Mouse (Mus musculus) hematopoietic stem cell, adult 5-6 weeks (primary cell): ENCODE results near the gene Ddx42. TPM values are rescaled to one million over a fixed set of nuclear protein-coding genes. Genes with fewer than 3 reads are reported as not detected.

Source experiments
- ATAC-seq, 2 experiments: fragments of 125-278 bp in 1 of 2; replicated peaks in 1 of 2; 2 replicates each; pipeline ENCODE4 v1.8.0; 2016 to 2017; ENCODE audit warnings: inconsistent platforms in 2 of 2, mild to moderate bottlenecking in 2 of 2, moderate number of reproducible peaks in 2 of 2, low read depth in 1 of 2, moderate TSS enrichment in 1 of 2; ENCODE audit not compliant: low FRiP score in 2 of 2, poor library complexity in 2 of 2, severe bottlenecking in 2 of 2, insufficient read depth in 1 of 2, low TSS enrichment in 1 of 2
- total RNA-seq: library from RNA; stranded (forward); fragments of 172-1452, 232-1000 nt; gene quantifications from 2 replicates; pipeline ENCODE4 v1.2.3, GENCODE M21; 2017

Ddx42 gene
- total RNA-seq: 106 and 108 TPM in 2 replicates

- ATAC-seq: peak; percentile 84 to 85
Measured at GRCm38 (mm10) chr11:106216730-106217490, at the start of gene Ddx42. Ddx42 (plus strand) TSS chr11:106216926.

- peak; percentile 37 to 49; a peak in 2 of 4 replicates for ATAC-seq
Measured at GRCm38 (mm10) chr11:106167435-106167834, 49.3 kb upstream of the Ddx42 start.

GRCm38 (mm10) chr11:106170807-106171206 lies 45.9 kb upstream of the Ddx42 start:
- ATAC-seq: peak; percentile 32 to 33; a peak in 1 of 4 replicates

GRCm38 (mm10) chr11:106173228-106173627 lies 43.5 kb upstream of the Ddx42 start:
- 0 out of 4 replicates have a peak, but pooled peaks of 1 of the 2 experiments have one; percentile 17 for ATAC-seq

- ATAC-seq: no peak
Measured at GRCm38 (mm10) chr11:106174372-106174771, 42.4 kb upstream of the Ddx42 start.

- ATAC-seq: no peak
Measured at GRCm38 (mm10) chr11:106175081-106175480, 41.6 kb upstream of the Ddx42 start.

GRCm38 (mm10) chr11:106176372-106176771 lies 40.4 kb upstream of the Ddx42 start:
- no peak for ATAC-seq

- no peak for ATAC-seq
Measured at GRCm38 (mm10) chr11:106178036-106178782, 38.5 kb upstream of the Ddx42 start.

- ATAC-seq: no peak
Measured at GRCm38 (mm10) chr11:106179711-106180448, 36.8 kb upstream of the Ddx42 start.

- no peak for ATAC-seq
Measured at GRCm38 (mm10) chr11:106180449-106180801, 36.3 kb upstream of the Ddx42 start.

- ATAC-seq: no peak
Measured at GRCm38 (mm10) chr11:106187326-106187725, 29.4 kb upstream of the Ddx42 start.

GRCm38 (mm10) chr11:106191716-106192115 lies 25.0 kb upstream of the Ddx42 start:
- no peak for ATAC-seq

GRCm38 (mm10) chr11:106192241-106192640 lies 24.5 kb upstream of the Ddx42 start:
- ATAC-seq: no peak

- peak; percentile 18 to 33; a peak in 2 of 4 replicates for ATAC-seq
Measured at GRCm38 (mm10) chr11:106192657-106193370, 23.9 kb upstream of the Ddx42 start.

- ATAC-seq: peak; percentile 95 to 96
Measured at GRCm38 (mm10) chr11:106193371-106194154, 23.2 kb upstream of the Ddx42 start.

GRCm38 (mm10) chr11:106194155-106194541 lies 22.6 kb upstream of the Ddx42 start:
- no peak for ATAC-seq

GRCm38 (mm10) chr11:106194891-106195290 lies 21.8 kb upstream of the Ddx42 start:
- ATAC-seq: no peak
